Mouse (Mus musculus) thymus, postnatal 36 days (tissue): ENCODE measurements at regions not wholly inside any gene's neighbourhood (a gene's known extent, or its start where the extent isn't known, plus 50 kb on each side); places are given as distances from the start of the nearest gene placed in this dataset.
A peak's percentile ranks its signal among the peaks of the same experiment; 100 is the strongest.

Experiments
- DNase-seq, 2 experiments: peaks; one replicate each; pipeline ENCODE4 v3.0.0; 2022; ENCODE audit warnings: mixed read lengths in 2 of 2

GRCm38 (mm10) chr6:31645261-31645660 is 81.5 kb upstream of the Podxl start:
- DNase-seq, result no peak

GRCm38 (mm10) chr6:31644504-31644903 is 80.7 kb upstream of the Podxl start:
- no peak for DNase-seq

- DNase-seq, result peak; percentile 8 to 31
Measured at GRCm38 (mm10) chr6:31642451-31642942, 78.7 kb upstream of the Podxl start.

- no peak for DNase-seq
Measured at GRCm38 (mm10) chr6:31640745-31641144, 77.0 kb upstream of the Podxl start.

GRCm38 (mm10) chr6:31639460-31639859 is 75.7 kb upstream of the Podxl start:
- peak; percentile 10 to 14 for DNase-seq

- DNase-seq, result no peak
Measured at GRCm38 (mm10) chr6:31638434-31639220, 74.8 kb upstream of the Podxl start.

GRCm38 (mm10) chr6:31637371-31638052 is 73.7 kb upstream of the Podxl start:
- DNase-seq, result no peak

GRCm38 (mm10) chr6:31636954-31637353 is 73.2 kb upstream of the Podxl start:
- no peak for DNase-seq

GRCm38 (mm10) chr6:31632485-31632884 is 68.7 kb upstream of the Podxl start:
- DNase-seq, result no peak

GRCm38 (mm10) chr6:31630009-31630408 is 66.2 kb upstream of the Podxl start:
- DNase-seq, result no peak

- no peak for DNase-seq
Measured at GRCm38 (mm10) chr6:31627912-31628311, 64.1 kb upstream of the Podxl start.

- no peak for DNase-seq
Measured at GRCm38 (mm10) chr6:31625055-31625454, 61.3 kb upstream of the Podxl start.

GRCm38 (mm10) chr6:31624374-31624773 is 60.6 kb upstream of the Podxl start:
- DNase-seq, result no peak

GRCm38 (mm10) chr6:31621023-31621422 is 57.2 kb upstream of the Podxl start:
- DNase-seq, result no peak

GRCm38 (mm10) chr6:31618852-31619251 is 55.1 kb upstream of the Podxl start:
- no peak for DNase-seq

- DNase-seq, result no peak
Measured at GRCm38 (mm10) chr6:31617341-31617740, 53.6 kb upstream of the Podxl start.

- DNase-seq, result no peak
Measured at GRCm38 (mm10) chr6:31615426-31615970, 51.7 kb upstream of the Podxl start.

- DNase-seq, result no peak
Measured at GRCm38 (mm10) chr6:31614563-31614962, 50.8 kb upstream of the Podxl start.

GRCm38 (mm10) chr6:31613590-31614319 is 50.0 kb upstream of the Podxl start:
- DNase-seq, result no peak
